ENCODE assay signal across 22 mouse cellular contexts in genomic region chr10:91102799-91103590, GRCm38 (mm10). TPM values are rescaled to one million over a fixed set of nuclear protein-coding genes. Genes with fewer than 3 reads are reported as not detected.
DNase-seq lines count a peak whose midpoint lies in the region; ATAC-seq and TF ChIP-seq lines count a peak whose summit lies in the region.
"Had no signal": no experiment of that assay in that cellular context is flagged by ENCODE, and none has a peak within 500 bp of the region (broad histone marks: within the 10 kb centered on the region; RNA-seq: fewer than 3 reads in every experiment).

No protein-coding gene starts in this region.

- H3K9me3 ChIP-seq in heart, embryonic 10.5 days, result no peaks in the 10 kb centered on the region
- H3K9me3 ChIP-seq in MEL (replicated peaks; ENCODE audit: insufficient read depth, low read length), result no peaks in the 10 kb centered on the region
- no peaks in the 10 kb centered on the region for H3K9me3 ChIP-seq in limb, embryonic 15.5 days
- H3K9me3 ChIP-seq: embryonic facial prominence, embryonic 12.5 days; forebrain, embryonic 12.5 days; heart, embryonic 13.5 days; hindbrain, embryonic 12.5 days had no signal

- DNase-seq in heart, embryonic 10.5 days (ENCODE audit: low spot score), result peak; percentile 55
- DNase-seq in heart, adult 9 months (ENCODE audit: low spot score in 2 of 2), result no peak
- DNase-seq in ES-CJ7 (ENCODE audit: low read depth, low spot score), result peak; percentile 23
- DNase-seq in MEL (ENCODE audit: low read depth, low spot score), result no peak
- DNase-seq in layer of hippocampus, adult 8-10 months (ENCODE audit: low spot score in 2 of 2), result no peak
- DNase-seq in embryo, embryonic 10 days (ENCODE audit: low spot score), result no peak
- DNase-seq: adrenal gland, postnatal 36 days; cerebellum, adult 2 months; cerebellum, postnatal 10 days; embryo, embryonic 11 days; gastrocnemius, postnatal 10 days; heart, adult 2 months; heart, postnatal 36 days had no signal

- no peak for TF ChIP-seq EP300 in MEL (IDR thresholded peaks at IDR 0.05; ENCODE audit: low read depth in 1 of 2, low read length in 2 of 2)

- 86% methylated on average over 14 of the region's 14 CpGs for WGBS in heart, embryonic 10.5 days
- WGBS in limb, embryonic 15.5 days, result 89% methylated on average over 14 of the region's 14 CpGs

- peaks cover 18% of the 10 kb centered on the region for H3K36me3 ChIP-seq in heart, embryonic 10.5 days
- H3K36me3 ChIP-seq in MEL (ENCODE audit: control insufficient read depth in 1 of 2, insufficient read depth in 2 of 2, low read length in 2 of 2), result no peaks in the 10 kb centered on the region
- peaks cover 45% of the 10 kb centered on the region for H3K36me3 ChIP-seq in limb, embryonic 15.5 days
- H3K36me3 ChIP-seq: hindbrain, embryonic 12.5 days had no signal

- ATAC-seq in limb, embryonic 15.5 days (ENCODE audit: insufficient number of reproducible peaks, low FRiP score, low TSS enrichment, low read depth), result 0 out of 2 replicates have a peak, but pooled peaks have one; percentile 57
- ATAC-seq: forebrain, embryonic 16.5 days; hindbrain, embryonic 16.5 days; inflammation-experienced regulatory T-cells, adult 6 months; intestine, postnatal 0 days had no signal

- H3K4me3 ChIP-seq in heart, embryonic 10.5 days, result no peak overlapping the region
- H3K4me3 ChIP-seq in MEL (ENCODE audit: control insufficient read depth in 1 of 2, insufficient read depth in 1 of 2, low read depth in 2 of 2, low read length in 2 of 2), result no peak overlapping the region
- H3K4me3 ChIP-seq in limb, embryonic 15.5 days, result no peak overlapping the region
- H3K4me3 ChIP-seq: embryonic facial prominence, embryonic 12.5 days; forebrain, embryonic 12.5 days; heart, adult 2 months; heart, embryonic 13.5 days; hindbrain, embryonic 12.5 days had no signal

- TF ChIP-seq RAD21 in MEL (IDR thresholded peaks at IDR 0.05; ENCODE audit: low read depth, low read length), result no peak

- no peak overlapping the region for H3K9ac ChIP-seq in MEL (ENCODE audit: control insufficient read depth, low read depth, low read length, poor library complexity, severe bottlenecking)
- H3K9ac ChIP-seq in limb, embryonic 15.5 days, result no peak overlapping the region
- H3K9ac ChIP-seq: embryonic facial prominence, embryonic 12.5 days; forebrain, embryonic 12.5 days; heart, embryonic 13.5 days; hindbrain, embryonic 12.5 days had no signal

- H3K4me2 ChIP-seq in limb, embryonic 15.5 days, result no peak overlapping the region
- H3K4me2 ChIP-seq: embryonic facial prominence, embryonic 12.5 days; forebrain, embryonic 12.5 days; heart, embryonic 13.5 days; hindbrain, embryonic 12.5 days had no signal

- TF ChIP-seq CTCF in MEL (IDR thresholded peaks at IDR 0.05 in 2 of 3, conservative IDR thresholded peaks at IDR 0.05 in 1 of 3; ENCODE audit: control insufficient read depth in 1 of 3, insufficient read depth in 1 of 3, low read depth in 2 of 3, low read length in 3 of 3, poor library complexity in 1 of 3, severe bottlenecking in 1 of 3), result no peak

- no peaks in the 10 kb centered on the region for H3K79me2 ChIP-seq in MEL (ENCODE audit: control insufficient read depth, insufficient read depth, low read length, poor library complexity)

- H3K27ac ChIP-seq in heart, embryonic 10.5 days, result no peak overlapping the region
- no peak overlapping the region for H3K27ac ChIP-seq in MEL (ENCODE audit: control insufficient read depth, low read depth, low read length)
- H3K27ac ChIP-seq in limb, embryonic 15.5 days, result no peak overlapping the region
- H3K27ac ChIP-seq: embryonic facial prominence, embryonic 12.5 days; forebrain, embryonic 12.5 days; heart, adult 2 months; heart, embryonic 13.5 days; hindbrain, embryonic 12.5 days had no signal

- H3K4me1 ChIP-seq in heart, embryonic 10.5 days, result no peaks in the 10 kb centered on the region
- no peaks in the 10 kb centered on the region for H3K4me1 ChIP-seq in MEL (ENCODE audit: control insufficient read depth in 1 of 2, insufficient read depth in 2 of 2, low read length in 2 of 2)
- no peaks in the 10 kb centered on the region for H3K4me1 ChIP-seq in limb, embryonic 15.5 days
- H3K4me1 ChIP-seq: embryonic facial prominence, embryonic 12.5 days; forebrain, embryonic 12.5 days; heart, embryonic 13.5 days; hindbrain, embryonic 12.5 days had no signal

- H3K27me3 ChIP-seq in heart, embryonic 10.5 days (ENCODE audit: insufficient read depth, poor library complexity, severe bottlenecking), result no peaks in the 10 kb centered on the region
- no peaks in the 10 kb centered on the region for H3K27me3 ChIP-seq in MEL (ENCODE audit: control insufficient read depth in 1 of 2, insufficient read depth in 2 of 2, low read length in 2 of 2)
- H3K27me3 ChIP-seq in limb, embryonic 15.5 days, result no peaks in the 10 kb centered on the region
- H3K27me3 ChIP-seq: embryonic facial prominence, embryonic 12.5 days; forebrain, embryonic 12.5 days; heart, embryonic 13.5 days; hindbrain, embryonic 12.5 days had no signal

- TF ChIP-seq POLR2A in MEL (IDR thresholded peaks at IDR 0.05; ENCODE audit: control insufficient read depth in 1 of 2, insufficient read depth in 1 of 2, low read depth in 1 of 2, low read length in 2 of 2, poor library complexity in 1 of 2), result no peak

TF ChIP-seq in MEL, 35 proteins besides CTCF, POLR2A, EP300 and RAD21:
- TF ChIP-seq TAL1 (IDR thresholded peaks at IDR 0.05; ENCODE audit: low read length), result no peak
- TF ChIP-seq RCOR1 (IDR thresholded peaks at IDR 0.05; ENCODE audit: low read depth, low read length), result no peak
- TF ChIP-seq TCF12 (IDR thresholded peaks at IDR 0.05; ENCODE audit: low read depth, low read length), result no peak
- TF ChIP-seq ZNF384 (IDR thresholded peaks at IDR 0.05; ENCODE audit: low read depth, low read length), result peak; percentile 20; the same call in 1 of the 2 replicates
- TF ChIP-seq HCFC1 (IDR thresholded peaks at IDR 0.05; ENCODE audit: low read depth, low read length), result no peak

RNA-seq across cellular contexts. Expression of gene Ikbip, which starts 20.3 kb away (rescaled TPM):
- 39.1 and 39.2 TPM in 2 replicates for polyA plus RNA-seq in heart, embryonic 10.5 days (2016; fragmentation: Nextera tagmentation; extraction: Ambion mirVana)
- 11.0 and 12.3 TPM in 2 replicates for total RNA-seq in MEL (2012; rRNA removed)
- 1 to 10 TPM in 1 of 2 experiments, not detected in 1; 9.9 TPM for polyA plus RNA-seq in MEL (2012; ENCODE audit: insufficient read depth in 1 of 2, insufficient read length in 2 of 2, low read depth in 1 of 2, low replicate concordance in 2 of 2, missing spikeins in 1 of 2)
- polyA plus RNA-seq in limb, embryonic 15.5 days (2015; fragmentation: Nextera tagmentation; extraction: Ambion mirVana), result 77.8 and 87.9 TPM in 2 replicates
- 10 to 100 TPM; 15.5 to 21.6 (median 19.1) TPM for total RNA-seq in layer of hippocampus, adult 8-10 months (2022)

RNA-seq across cellular contexts. Expression of gene Apaf1, which starts 20.4 kb away (rescaled TPM):
- 17.7 and 17.8 TPM in 2 replicates for polyA plus RNA-seq in heart, embryonic 10.5 days (2016; fragmentation: Nextera tagmentation; extraction: Ambion mirVana)
- 12.8 and 16.7 TPM in 2 replicates for total RNA-seq in MEL (2012; rRNA removed)
- 10 to 100 TPM in 1 of 2 experiments, not detected in 1; 14.3 TPM for polyA plus RNA-seq in MEL (2012; ENCODE audit: insufficient read depth in 1 of 2, insufficient read length in 2 of 2, low read depth in 1 of 2, low replicate concordance in 2 of 2, missing spikeins in 1 of 2)
- polyA plus RNA-seq in limb, embryonic 15.5 days (2015; fragmentation: Nextera tagmentation; extraction: Ambion mirVana), result 19.4 and 24.3 TPM in 2 replicates
- total RNA-seq in layer of hippocampus, adult 8-10 months (2022), result 10 to 100 TPM; 12.3 to 14.4 (median 13.8) TPM

RNA-seq across cellular contexts. Expression of gene Slc25a3, which starts 20.9 kb away (rescaled TPM):
- 602 and 803 TPM in 2 replicates for polyA plus RNA-seq in heart, embryonic 10.5 days (2016; fragmentation: Nextera tagmentation; extraction: Ambion mirVana)
- total RNA-seq in MEL (2012; rRNA removed), result 497 and 556 TPM in 2 replicates
- polyA plus RNA-seq in MEL (2012; ENCODE audit: insufficient read depth in 1 of 2, insufficient read length in 2 of 2, low read depth in 1 of 2, low replicate concordance in 2 of 2, missing spikeins in 1 of 2), result 100 to 1,000 TPM; 368 to 868 TPM
- 396 and 431 TPM in 2 replicates for polyA plus RNA-seq in limb, embryonic 15.5 days (2015; fragmentation: Nextera tagmentation; extraction: Ambion mirVana)
- total RNA-seq in layer of hippocampus, adult 8-10 months (2022), result 100 to 1,000 TPM; 490 to 567 (median 535) TPM

Comparison
In these comparisons a context has a peak if more than half of its experiments do, and no peak if none do; other contexts are left out.
1. DNase-seq: peak in heart, embryonic 10.5 days (single experiment) and ES-CJ7 (single experiment); none in heart, adult 9 months (0 of 2), MEL (single experiment), layer of hippocampus, adult 8-10 months (0 of 2) and embryo, embryonic 10 days (single experiment).